Mouse (Mus musculus) limb, embryonic 11.5 days (tissue): Measurements from ENCODE around the gene Enox1. TPM values are rescaled to one million over a fixed set of nuclear protein-coding genes. Genes with fewer than 3 reads are reported as not detected.

ENCODE experiments used
- ATAC-seq: fragments of 200-750 bp; cut with Nextera tagmentation; 2 replicates; pipeline ENCODE4 v1.8.0; 2017; ENCODE audit warnings: low read depth; ENCODE audit not compliant: insufficient number of reproducible peaks, low FRiP score, low TSS enrichment
- DNase-seq: peaks from one replicate; pipeline ENCODE4 v3.0.0-alpha.2; 2015; ENCODE audit warnings: low spot score
- H3K27ac ChIP-seq: fragments of 300-500 bp; sonication (generic); replicated peaks from 2 replicates; pipeline ENCODE4 v1.5.1; 2014; ENCODE audit warnings: low read depth, mild to moderate bottlenecking, low read length
- H3K27me3 ChIP-seq: fragments of 300-500 bp; sonication (generic); 2 replicates; pipeline ENCODE4 v1.6.1; 2014; ENCODE audit warnings: mild to moderate bottlenecking, low read length, mixed read lengths; ENCODE audit not compliant: control insufficient read depth, insufficient read depth
- H3K36me3 ChIP-seq: fragments of 300-500 bp; sonication (generic); 2 replicates; pipeline ENCODE4 v1.6.1; 2014; ENCODE audit warnings: mild to moderate bottlenecking, low read length, moderate library complexity, mixed read lengths; ENCODE audit not compliant: control insufficient read depth, insufficient read depth
- H3K4me1 ChIP-seq: fragments of 300-500 bp; sonication (generic); 2 replicates; pipeline ENCODE4 v1.6.1; 2014; ENCODE audit warnings: low read length, mixed read lengths; ENCODE audit not compliant: control insufficient read depth, insufficient read depth
- H3K4me2 ChIP-seq: fragments of 300-500 bp; sonication (generic); 2 replicates; pipeline ENCODE4 v1.6.1; 2014; ENCODE audit warnings: low read depth, mild to moderate bottlenecking, moderate library complexity; ENCODE audit not compliant: severe bottlenecking
- H3K4me3 ChIP-seq: fragments of 300-500 bp; sonication (generic); 2 replicates; pipeline ENCODE4 v1.5.1; 2014; ENCODE audit warnings: low read depth, low read length
- H3K9ac ChIP-seq: fragments of 300-500 bp; sonication (generic); 2 replicates; pipeline ENCODE4 v1.6.1; 2014; ENCODE audit warnings: mild to moderate bottlenecking, low read length
- H3K9me3 ChIP-seq: fragments of 300-500 bp; sonication (generic); 2 replicates; pipeline ENCODE4 v1.6.1; 2016; ENCODE audit warnings: low read length; ENCODE audit not compliant: control insufficient read depth
- WGBS: fragments of 180-500 bp; shearing (Covaris S2); extraction: QIAGEN DNeasy Blood & Tissue Kit; methylation state at CpG from one replicate; pipeline ENCODE4 v1.1.7; 2014; 5-methylcytosine and 5-hydroxymethylcytosine counted together
- polyA plus RNA-seq: library from polyadenylated mRNA; unstranded; fragments of >200 nt; fragmentation: Nextera tagmentation; extraction: Ambion mirVana; gene quantifications from 2 replicates; pipeline ENCODE4 v1.2.1, GENCODE M21; 2014

Gene Enox1
- polyA plus RNA-seq, 1 experiment from 2014 or later = 5.6 TPM

GRCm38 (mm10) chr14:77343662-77344340 lies 187.2 kb downstream of the Enox1 start:
- whole genome bisulfite sequencing = 80% methylated on average over 11 of the region's 11 CpGs
- no peak for DNase-seq

GRCm38 (mm10) chr14:77346296-77346695 lies 189.7 kb downstream of the Enox1 start:
- DNase-seq (no peak), ATAC-seq (no peak)
- no peaks in the 10 kb centered on the region for H3K36me3 ChIP-seq
- H3K27me3 ChIP-seq = no peaks in the 10 kb centered on the region
- no peak overlapping the region for H3K9ac ChIP-seq
- H3K4me3 ChIP-seq = no peak overlapping the region
- no peak overlapping the region for H3K4me2 ChIP-seq
- H3K4me1 ChIP-seq = no peaks in the 10 kb centered on the region
- WGBS = 92% methylated on average over 3 of the region's 3 CpGs
- no peak overlapping the region for H3K27ac ChIP-seq
- no peaks in the 10 kb centered on the region for H3K9me3 ChIP-seq

More at GRCm38 (mm10) chr14:77343662-77344340, 187.2 kb downstream of the Enox1 start:
- H3K4me3 ChIP-seq = no peak overlapping the region
- no peak for ATAC-seq
- no peaks in the 10 kb centered on the region for H3K27me3 ChIP-seq
- no peaks in the 10 kb centered on the region for H3K4me1 ChIP-seq
- no peak overlapping the region for H3K27ac ChIP-seq
- no peak overlapping the region for H3K9ac ChIP-seq
- H3K4me2 ChIP-seq = no peak overlapping the region
- H3K9me3 ChIP-seq = no peaks in the 10 kb centered on the region
- H3K36me3 ChIP-seq = no peaks in the 10 kb centered on the region

- Histone ChIP-seq H3K9ac (no peak overlapping the region), H3K27me3 (no peaks in the 10 kb centered on the region), H3K27ac (no peak overlapping the region), H3K36me3 (no peaks in the 10 kb centered on the region), H3K4me3 (no peak overlapping the region), H3K4me2 (no peak overlapping the region), H3K9me3 (no peaks in the 10 kb centered on the region), H3K4me1 (no peaks in the 10 kb centered on the region)
- DNase-seq = no peak
- WGBS = 95% methylated on average over 2 of the region's 2 CpGs
- ATAC-seq = no peak
Observed at GRCm38 (mm10) chr14:77351803-77352352, 195.3 kb downstream of the Enox1 start.

- H3K27me3 ChIP-seq = no peaks in the 10 kb centered on the region
- H3K4me1 ChIP-seq = no peaks in the 10 kb centered on the region
- no peak overlapping the region for H3K4me3 ChIP-seq
- no peak for ATAC-seq
- 77% methylated on average over 4 of the region's 4 CpGs for WGBS
- H3K27ac ChIP-seq = no peak overlapping the region
- no peak overlapping the region for H3K4me2 ChIP-seq
- DNase-seq = peak; percentile 21
- H3K36me3 ChIP-seq = no peaks in the 10 kb centered on the region
- H3K9ac ChIP-seq = no peak overlapping the region
- no peaks in the 10 kb centered on the region for H3K9me3 ChIP-seq
Observed at GRCm38 (mm10) chr14:77362662-77363061, 206.1 kb downstream of the Enox1 start.

GRCm38 (mm10) chr14:77368411-77368810 lies 211.8 kb downstream of the Enox1 start:
- Histone ChIP-seq H3K36me3 (no peaks in the 10 kb centered on the region), H3K9ac (no peak overlapping the region), H3K4me3 (no peak overlapping the region), H3K4me2 (no peak overlapping the region), H3K9me3 (no peaks in the 10 kb centered on the region), H3K27ac (no peak overlapping the region), H3K27me3 (no peaks in the 10 kb centered on the region), H3K4me1 (no peaks in the 10 kb centered on the region; the same call in 1 of the 2 replicates)
- peak; percentile 18 for DNase-seq
- WGBS = 72% methylated on average over 8 of the region's 8 CpGs
- ATAC-seq = no peak

GRCm38 (mm10) chr14:77369070-77369469 lies 212.5 kb downstream of the Enox1 start:
- H3K4me2 ChIP-seq = no peak overlapping the region
- no peaks in the 10 kb centered on the region for H3K36me3 ChIP-seq
- ATAC-seq = no peak
- H3K4me3 ChIP-seq = no peak overlapping the region
- H3K27ac ChIP-seq = no peak overlapping the region
- H3K27me3 ChIP-seq = no peaks in the 10 kb centered on the region
- no peak overlapping the region for H3K9ac ChIP-seq
- H3K9me3 ChIP-seq = no peaks in the 10 kb centered on the region
- H3K4me1 ChIP-seq = no peaks in the 10 kb centered on the region; the same call in 1 of the 2 replicates
- 77% methylated on average over 2 of the region's 2 CpGs for WGBS
- DNase-seq = no peak

GRCm38 (mm10) chr14:77370521-77370920 lies 214.0 kb downstream of the Enox1 start:
- no peak overlapping the region for H3K27ac ChIP-seq
- H3K4me1 ChIP-seq = no peaks in the 10 kb centered on the region; the same call in 1 of the 2 replicates
- DNase-seq (peak; percentile 14), ATAC-seq (no peak)
- no peaks in the 10 kb centered on the region for H3K36me3 ChIP-seq
- no peak overlapping the region for H3K4me3 ChIP-seq
- no peaks in the 10 kb centered on the region for H3K27me3 ChIP-seq
- no peaks in the 10 kb centered on the region for H3K9me3 ChIP-seq
- no peak overlapping the region for H3K9ac ChIP-seq
- H3K4me2 ChIP-seq = no peak overlapping the region
- 91% methylated on average over 3 of the region's 3 CpGs for WGBS

GRCm38 (mm10) chr14:77371977-77372376 lies 215.4 kb downstream of the Enox1 start:
- 60% methylated on average over 5 of the region's 5 CpGs for WGBS
- H3K4me3 ChIP-seq = no peak overlapping the region
- ATAC-seq (no peak), DNase-seq (no peak)
- no peaks in the 10 kb centered on the region for H3K36me3 ChIP-seq
- H3K27ac ChIP-seq = no peak overlapping the region
- no peak overlapping the region for H3K4me2 ChIP-seq
- no peaks in the 10 kb centered on the region for H3K27me3 ChIP-seq
- H3K9ac ChIP-seq = no peak overlapping the region
- H3K4me1 ChIP-seq = peaks cover 2% of the 10 kb centered on the region; the same call in 1 of the 2 replicates
- no peaks in the 10 kb centered on the region for H3K9me3 ChIP-seq
